Mouse (Mus musculus): ENCODE measurements around the gene Plod3. TPM values are rescaled to one million over a fixed set of nuclear protein-coding genes. Genes with fewer than 3 reads are reported as not detected.
A peak's percentile ranks its signal among the peaks of the same experiment; 100 is the strongest.

The Plod3 gene
- polyA plus RNA-seq, 1 experiment: 39.7 TPM

- Histone ChIP-seq H3K27me3 (ENCODE audit: control insufficient read depth, insufficient read depth, low read length) (no peaks in the 10 kb centered on the region), H3K27ac (ENCODE audit: insufficient read depth, low read length) (no peak overlapping the region), H3K4me1 (ENCODE audit: control insufficient read depth, insufficient read depth, low read length) (peaks cover 11% of the 10 kb centered on the region), H3K4me3 (replicated peaks; ENCODE audit: insufficient read depth, low read depth, low read length) (no peak overlapping the region)
- TF ChIP-seq CTCF (IDR thresholded peaks at IDR 0.05; ENCODE audit: borderline replicate concordance, insufficient read depth, low read depth, low read length) (no peak), POLR2A (IDR thresholded peaks at IDR 0.05; ENCODE audit: borderline replicate concordance, insufficient read depth, low read length) (no peak)
- WGBS: 40% methylated on average over 5 of the region's 5 CpGs
- DNase-seq: no peak
Measured at GRCm38 (mm10) chr5:136958991-136959605, 27.7 kb upstream of the Plod3 start.

GRCm38 (mm10) chr5:136960053-136960452 lies 26.8 kb upstream of the Plod3 start:
- Histone ChIP-seq H3K27ac (ENCODE audit: insufficient read depth, low read length) (no peak overlapping the region), H3K27me3 (ENCODE audit: control insufficient read depth, insufficient read depth, low read length) (no peaks in the 10 kb centered on the region), H3K4me1 (ENCODE audit: control insufficient read depth, insufficient read depth, low read length) (peaks cover 9% of the 10 kb centered on the region; the same call in 1 of the 2 replicates), H3K4me3 (replicated peaks; ENCODE audit: insufficient read depth, low read depth, low read length) (no peak overlapping the region)
- 70% methylated on average over 6 of the region's 6 CpGs for WGBS
- no peak for DNase-seq
- TF ChIP-seq CTCF (IDR thresholded peaks at IDR 0.05; ENCODE audit: borderline replicate concordance, insufficient read depth, low read depth, low read length): no peak
- no peak for TF ChIP-seq POLR2A (IDR thresholded peaks at IDR 0.05; ENCODE audit: borderline replicate concordance, insufficient read depth, low read length)

- Histone ChIP-seq H3K4me1 (ENCODE audit: control insufficient read depth, insufficient read depth, low read length) (peaks cover 9% of the 10 kb centered on the region; the same call in 1 of the 2 replicates), H3K4me3 (replicated peaks; ENCODE audit: insufficient read depth, low read depth, low read length) (peak overlapping the region; percentile 99), H3K27ac (ENCODE audit: insufficient read depth, low read length) (peak overlapping the region; percentile 65), H3K27me3 (ENCODE audit: control insufficient read depth, insufficient read depth, low read length) (no peaks in the 10 kb centered on the region)
- TF ChIP-seq POLR2A (IDR thresholded peaks at IDR 0.05; ENCODE audit: borderline replicate concordance, insufficient read depth, low read length) (no peak), CTCF (IDR thresholded peaks at IDR 0.05; ENCODE audit: borderline replicate concordance, insufficient read depth, low read depth, low read length) (no peak)
- DNase-seq: peak in 1 of 2 experiments; percentile 38
- WGBS: 24% methylated on average over 5 of the region's 5 CpGs
Measured at GRCm38 (mm10) chr5:136961334-136961982, 25.4 kb upstream of the Plod3 start.

- Histone ChIP-seq H3K4me1 (ENCODE audit: control insufficient read depth, insufficient read depth, low read length) (peaks cover 9% of the 10 kb centered on the region; the same call in 1 of the 2 replicates), H3K4me3 (replicated peaks; ENCODE audit: insufficient read depth, low read depth, low read length) (peak overlapping the region; percentile 99), H3K27ac (ENCODE audit: insufficient read depth, low read length) (peak overlapping the region; percentile 95), H3K27me3 (ENCODE audit: control insufficient read depth, insufficient read depth, low read length) (no peaks in the 10 kb centered on the region)
- TF ChIP-seq POLR2A (IDR thresholded peaks at IDR 0.05; ENCODE audit: borderline replicate concordance, insufficient read depth, low read length) (peak; percentile 77; the same call in 1 of the 2 replicates), CTCF (IDR thresholded peaks at IDR 0.05; ENCODE audit: borderline replicate concordance, insufficient read depth, low read depth, low read length) (no peak)
- WGBS: under 1% methylated on average over 20 of the region's 20 CpGs
- peak; percentile 92 to 95 for DNase-seq
Measured at GRCm38 (mm10) chr5:136961983-136962461, 24.8 kb upstream of the Plod3 start.

- peak overlapping the region; percentile 99 for H3K4me3 ChIP-seq (replicated peaks; ENCODE audit: insufficient read depth, low read depth, low read length)
- peak; percentile 76 to 84 for DNase-seq
Measured at GRCm38 (mm10) chr5:136962501-136962900, 24.3 kb upstream of the Plod3 start.

GRCm38 (mm10) chr5:136962966-136963540 lies 23.8 kb upstream of the Plod3 start:
- 64% methylated on average over 8 of the region's 8 CpGs for WGBS
- Histone ChIP-seq H3K27ac (ENCODE audit: insufficient read depth, low read length) (peak overlapping the region; percentile 40; the same call in 1 of the 2 replicates), H3K4me3 (replicated peaks; ENCODE audit: insufficient read depth, low read depth, low read length) (peak overlapping the region; percentile 99), H3K27me3 (ENCODE audit: control insufficient read depth, insufficient read depth, low read length) (no peaks in the 10 kb centered on the region), H3K4me1 (ENCODE audit: control insufficient read depth, insufficient read depth, low read length) (peaks cover 9% of the 10 kb centered on the region; the same call in 1 of the 2 replicates)
- TF ChIP-seq CTCF (IDR thresholded peaks at IDR 0.05; ENCODE audit: borderline replicate concordance, insufficient read depth, low read depth, low read length): no peak
- DNase-seq: no peak

More at GRCm38 (mm10) chr5:136962501-136962900, 24.3 kb upstream of the Plod3 start:
- under 1% methylated on average over 10 of the region's 10 CpGs for WGBS
- H3K4me1 ChIP-seq (ENCODE audit: control insufficient read depth, insufficient read depth, low read length): peaks cover 9% of the 10 kb centered on the region; the same call in 1 of the 2 replicates
- TF ChIP-seq CTCF (IDR thresholded peaks at IDR 0.05; ENCODE audit: borderline replicate concordance, insufficient read depth, low read depth, low read length) (peak; percentile 87), POLR2A (IDR thresholded peaks at IDR 0.05; ENCODE audit: borderline replicate concordance, insufficient read depth, low read length) (no peak)
- H3K27me3 ChIP-seq (ENCODE audit: control insufficient read depth, insufficient read depth, low read length): no peaks in the 10 kb centered on the region
- H3K27ac ChIP-seq (ENCODE audit: insufficient read depth, low read length): peak overlapping the region; percentile 79

GRCm38 (mm10) chr5:136965210-136965609 lies 21.6 kb upstream of the Plod3 start:
- WGBS: 90% methylated on average over 9 of the region's 9 CpGs
- peaks cover 4% of the 10 kb centered on the region; the same call in 1 of the 2 replicates for H3K4me1 ChIP-seq (ENCODE audit: control insufficient read depth, insufficient read depth, low read length)
- H3K27me3 ChIP-seq (ENCODE audit: control insufficient read depth, insufficient read depth, low read length): no peaks in the 10 kb centered on the region
- DNase-seq: no peak
- no peak overlapping the region for H3K4me3 ChIP-seq (replicated peaks; ENCODE audit: insufficient read depth, low read depth, low read length)
- no peak overlapping the region for H3K27ac ChIP-seq (ENCODE audit: insufficient read depth, low read length)
- TF ChIP-seq POLR2A (IDR thresholded peaks at IDR 0.05; ENCODE audit: borderline replicate concordance, insufficient read depth, low read length) (no peak), CTCF (IDR thresholded peaks at IDR 0.05; ENCODE audit: borderline replicate concordance, insufficient read depth, low read depth, low read length) (no peak)
